Mouse (Mus musculus): ENCODE results near the gene Plekha6. TPM values are rescaled to one million over a fixed set of nuclear protein-coding genes. Genes with fewer than 3 reads are reported as not detected.

Gene Plekha6
- polyA plus RNA-seq, 1 experiment from 2014 or later: 15.3 TPM

- ATAC-seq: no peak
- Histone ChIP-seq H3K36me3 (no peaks in the 10 kb centered on the region), H3K4me2 (replicated peaks) (no peak overlapping the region), H3K9me3 (no peaks in the 10 kb centered on the region), H3K9ac (no peak overlapping the region), H3K4me3 (replicated peaks) (no peak overlapping the region), H3K4me1 (replicated peaks) (peaks cover 50% of the 10 kb centered on the region), H3K27ac (no peak overlapping the region), H3K27me3 (replicated peaks) (no peaks in the 10 kb centered on the region)
These were observed 60.7 kb downstream of the Plekha6 start for GRCm38 (mm10) chr1:133224674-133225073.

- peaks cover 49% of the 10 kb centered on the region for H3K4me1 ChIP-seq (replicated peaks)
- no peak overlapping the region for H3K4me3 ChIP-seq (replicated peaks)
- H3K9ac ChIP-seq: no peak overlapping the region
- H3K36me3 ChIP-seq: no peaks in the 10 kb centered on the region
- WGBS: 56% methylated on average over 3 of the region's 3 CpGs
- H3K27ac ChIP-seq: no peak overlapping the region
- H3K27me3 ChIP-seq (replicated peaks): no peaks in the 10 kb centered on the region
- no peak for ATAC-seq
- H3K9me3 ChIP-seq: no peaks in the 10 kb centered on the region
- no peak overlapping the region for H3K4me2 ChIP-seq (replicated peaks)
These were observed 61.1 kb downstream of the Plekha6 start for GRCm38 (mm10) chr1:133225137-133225536.

- Histone ChIP-seq H3K4me3 (replicated peaks) (no peak overlapping the region), H3K9ac (no peak overlapping the region), H3K27ac (no peak overlapping the region), H3K4me1 (replicated peaks) (peaks cover 47% of the 10 kb centered on the region), H3K36me3 (no peaks in the 10 kb centered on the region), H3K27me3 (replicated peaks) (no peaks in the 10 kb centered on the region), H3K9me3 (no peaks in the 10 kb centered on the region), H3K4me2 (replicated peaks) (no peak overlapping the region)
- ATAC-seq: no peak
- WGBS: 86% methylated on average over 2 of the region's 2 CpGs
These were observed 61.6 kb downstream of the Plekha6 start for GRCm38 (mm10) chr1:133225561-133225960.

GRCm38 (mm10) chr1:133225963-133226660 is 62.1 kb downstream of the Plekha6 start:
- H3K4me3 ChIP-seq (replicated peaks): no peak overlapping the region
- 0 out of 2 replicates have a peak overlapping the region, but pooled peaks have one; percentile 44 for H3K27ac ChIP-seq
- H3K36me3 ChIP-seq: no peaks in the 10 kb centered on the region
- no peak for ATAC-seq
- no peaks in the 10 kb centered on the region for H3K27me3 ChIP-seq (replicated peaks)
- no peak overlapping the region for H3K9ac ChIP-seq
- H3K4me2 ChIP-seq (replicated peaks): no peak overlapping the region
- H3K4me1 ChIP-seq (replicated peaks): peaks cover 47% of the 10 kb centered on the region
- no peaks in the 10 kb centered on the region for H3K9me3 ChIP-seq
- 42% methylated on average over 9 of the region's 9 CpGs for WGBS

DNA sequence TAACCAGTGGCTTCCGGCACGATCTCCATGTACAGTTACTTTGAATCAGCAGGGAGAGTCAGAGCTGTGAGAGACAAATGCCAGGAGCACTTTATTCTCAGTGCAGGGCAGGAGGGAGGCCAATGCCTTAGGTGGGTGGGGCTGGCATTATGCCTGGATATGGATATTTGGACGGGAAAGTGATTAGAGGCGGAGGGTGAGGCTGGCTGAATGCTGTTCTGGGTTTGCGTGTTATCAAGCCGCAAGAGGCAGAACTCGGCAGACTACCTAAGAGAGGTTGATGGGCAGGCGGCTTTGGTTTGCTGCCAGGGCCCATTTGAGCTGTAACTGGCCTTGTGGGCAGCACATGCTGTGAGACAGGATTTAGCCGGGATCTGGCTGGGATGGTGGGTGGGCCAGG is 62.9 kb downstream of the Plekha6 start:
- 43% methylated on average over 9 of the region's 9 CpGs for WGBS
- no peak overlapping the region for H3K4me2 ChIP-seq (replicated peaks)
- H3K9ac ChIP-seq: no peak overlapping the region
- H3K36me3 ChIP-seq: no peaks in the 10 kb centered on the region
- no peak overlapping the region for H3K27ac ChIP-seq
- H3K4me1 ChIP-seq (replicated peaks): peaks cover 47% of the 10 kb centered on the region
- no peak overlapping the region for H3K4me3 ChIP-seq (replicated peaks)
- no peaks in the 10 kb centered on the region for H3K27me3 ChIP-seq (replicated peaks)
- ATAC-seq: peak; percentile 71
- H3K9me3 ChIP-seq: no peaks in the 10 kb centered on the region

DNA sequence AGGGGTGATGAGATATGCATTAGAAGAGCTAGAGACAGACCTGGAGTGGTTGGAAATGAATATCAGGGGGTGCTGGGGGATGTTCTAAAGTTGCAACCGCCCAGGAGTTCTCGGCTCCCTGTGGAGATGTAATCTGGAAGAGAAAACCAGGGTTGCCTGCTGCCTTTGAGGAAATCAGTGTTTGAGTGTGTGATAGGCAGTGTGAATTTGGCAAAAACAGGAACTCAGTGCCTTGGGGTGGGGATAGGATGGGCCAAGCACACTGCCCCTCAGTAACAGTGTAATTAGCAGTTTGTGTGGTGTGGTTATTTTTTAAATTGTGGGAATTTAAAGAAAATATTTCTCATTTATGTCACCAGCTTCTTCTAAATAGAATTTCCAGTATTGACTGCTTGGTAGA is 63.4 kb downstream of the Plekha6 start:
- no peak for ATAC-seq
- Histone ChIP-seq H3K4me1 (replicated peaks) (peaks cover 43% of the 10 kb centered on the region), H3K27ac (no peak overlapping the region), H3K9me3 (no peaks in the 10 kb centered on the region), H3K4me2 (replicated peaks) (no peak overlapping the region), H3K36me3 (no peaks in the 10 kb centered on the region), H3K4me3 (replicated peaks) (no peak overlapping the region), H3K9ac (no peak overlapping the region), H3K27me3 (replicated peaks) (no peaks in the 10 kb centered on the region)
- WGBS: 83% methylated on average over 2 of the region's 2 CpGs

- no peak overlapping the region for H3K4me3 ChIP-seq (replicated peaks)
- no peaks in the 10 kb centered on the region for H3K27me3 ChIP-seq (replicated peaks)
- WGBS: 71% methylated on average over 9 of the region's 9 CpGs
- peaks cover 33% of the 10 kb centered on the region for H3K4me1 ChIP-seq (replicated peaks)
- H3K36me3 ChIP-seq: no peaks in the 10 kb centered on the region
- no peaks in the 10 kb centered on the region for H3K9me3 ChIP-seq
- no peak overlapping the region for H3K4me2 ChIP-seq (replicated peaks)
- no peak overlapping the region for H3K9ac ChIP-seq
- ATAC-seq: no peak
- no peak overlapping the region; the same call in 1 of the 2 replicates for H3K27ac ChIP-seq
These were observed 64.9 kb downstream of the Plekha6 start for GRCm38 (mm10) chr1:133228809-133229487.

GRCm38 (mm10) chr1:133231523-133232193 is 67.6 kb downstream of the Plekha6 start:
- ATAC-seq: no peak
- H3K27me3 ChIP-seq (replicated peaks): no peaks in the 10 kb centered on the region
- peaks cover 24% of the 10 kb centered on the region for H3K4me1 ChIP-seq (replicated peaks)
- WGBS: 85% methylated on average over 7 of the region's 7 CpGs
- no peak overlapping the region for H3K4me3 ChIP-seq (replicated peaks)
- no peak overlapping the region for H3K27ac ChIP-seq
- no peaks in the 10 kb centered on the region for H3K9me3 ChIP-seq
- H3K9ac ChIP-seq: no peak overlapping the region
- no peaks in the 10 kb centered on the region for H3K36me3 ChIP-seq
- H3K4me2 ChIP-seq (replicated peaks): no peak overlapping the region

GRCm38 (mm10) chr1:133235909-133236308 is 71.9 kb downstream of the Plekha6 start:
- H3K27ac ChIP-seq: no peak overlapping the region
- peaks cover 33% of the 10 kb centered on the region for H3K4me1 ChIP-seq (replicated peaks)
- WGBS: 86% methylated on average over 5 of the region's 5 CpGs
- H3K9me3 ChIP-seq: no peaks in the 10 kb centered on the region
- no peaks in the 10 kb centered on the region for H3K27me3 ChIP-seq (replicated peaks)
- no peak for ATAC-seq
- H3K4me3 ChIP-seq (replicated peaks): no peak overlapping the region
- H3K9ac ChIP-seq: no peak overlapping the region
- H3K36me3 ChIP-seq: no peaks in the 10 kb centered on the region
- no peak overlapping the region for H3K4me2 ChIP-seq (replicated peaks)

DNA sequence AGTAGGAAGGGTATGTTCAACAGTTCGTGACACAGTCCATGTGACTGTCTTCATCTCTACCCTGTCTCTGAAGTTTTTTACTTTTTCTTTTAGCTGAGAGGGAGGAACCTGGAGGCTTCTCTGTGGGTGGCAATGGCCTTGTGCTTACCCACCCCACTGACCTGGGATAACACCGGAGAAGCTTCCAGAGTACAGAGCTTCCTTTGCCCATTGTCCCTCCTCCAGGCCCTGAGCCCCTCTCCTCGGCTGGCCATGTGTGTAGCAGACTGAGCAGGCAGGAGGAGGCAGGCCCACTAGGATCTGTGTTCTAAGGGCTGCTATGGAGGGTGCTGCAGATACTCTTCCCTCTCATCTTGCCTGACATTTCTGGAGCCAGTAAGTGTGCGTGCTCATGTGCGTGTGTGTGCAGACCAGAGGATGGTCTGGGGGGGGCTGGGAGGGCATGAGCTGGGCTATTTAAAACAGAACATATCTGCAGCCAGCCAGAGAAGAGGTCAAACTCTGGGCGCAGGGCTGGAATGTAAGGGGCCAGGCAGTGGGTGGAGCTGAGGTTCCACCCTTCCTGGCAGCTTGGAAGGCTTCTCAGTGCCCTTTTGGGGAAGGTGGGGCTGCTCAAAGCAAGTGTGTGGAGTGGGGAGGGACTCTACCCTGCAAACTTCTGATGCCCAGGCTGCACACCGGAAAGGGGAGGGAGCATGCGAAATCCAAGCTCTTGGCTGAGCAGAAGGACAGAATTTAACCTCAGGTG is 72.9 kb downstream of the Plekha6 start:
- Histone ChIP-seq H3K9ac (no peak overlapping the region), H3K27me3 (replicated peaks) (no peaks in the 10 kb centered on the region), H3K36me3 (no peaks in the 10 kb centered on the region), H3K4me2 (replicated peaks) (peak overlapping the region; percentile 41), H3K9me3 (no peaks in the 10 kb centered on the region), H3K4me3 (replicated peaks) (no peak overlapping the region), H3K4me1 (replicated peaks) (peaks cover 38% of the 10 kb centered on the region), H3K27ac (peak overlapping the region; percentile 80)
- peak; percentile 75 for ATAC-seq
- 17% methylated on average over 8 of the region's 8 CpGs for WGBS

DNA sequence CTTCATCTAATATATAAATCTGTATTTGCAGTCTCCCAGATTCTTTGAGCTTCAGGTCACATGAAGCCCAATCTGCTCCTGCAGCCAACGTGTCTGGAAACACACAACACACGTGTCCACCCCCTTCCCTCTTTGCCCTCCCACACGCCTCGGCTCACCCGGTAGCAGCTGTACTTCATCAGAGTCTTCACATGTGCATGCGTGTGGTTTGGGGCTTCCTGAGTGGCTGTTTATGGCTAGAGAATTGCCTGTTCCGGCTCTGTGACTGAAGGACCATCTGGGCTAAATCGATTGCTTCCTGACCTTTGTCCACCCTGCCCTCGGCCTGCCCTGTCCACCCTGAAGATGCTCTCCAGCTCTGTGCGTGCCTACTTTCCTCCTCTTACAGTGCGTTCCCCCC is 73.7 kb downstream of the Plekha6 start:
- Histone ChIP-seq H3K4me2 (replicated peaks) (peak overlapping the region; percentile 16), H3K9ac (no peak overlapping the region), H3K36me3 (no peaks in the 10 kb centered on the region), H3K9me3 (no peaks in the 10 kb centered on the region), H3K27ac (peak overlapping the region; percentile 80), H3K27me3 (replicated peaks) (no peaks in the 10 kb centered on the region), H3K4me3 (replicated peaks) (no peak overlapping the region), H3K4me1 (replicated peaks) (peaks cover 38% of the 10 kb centered on the region)
- ATAC-seq: peak; percentile 58
- WGBS: 10% methylated on average over 11 of the region's 11 CpGs

Measured in intestine, embryonic 15.5 days (tissue).